Mouse (Mus musculus) frontal cortex, postnatal 36 days (tissue): ENCODE measurements around the gene Fam53b.

Experiments
- DNase-seq, 2 experiments: peaks; one replicate each; pipeline ENCODE4 v3.0.0; 2022; ENCODE audit warnings: low spot score in 2 of 2

Fam53b gene

DNA sequence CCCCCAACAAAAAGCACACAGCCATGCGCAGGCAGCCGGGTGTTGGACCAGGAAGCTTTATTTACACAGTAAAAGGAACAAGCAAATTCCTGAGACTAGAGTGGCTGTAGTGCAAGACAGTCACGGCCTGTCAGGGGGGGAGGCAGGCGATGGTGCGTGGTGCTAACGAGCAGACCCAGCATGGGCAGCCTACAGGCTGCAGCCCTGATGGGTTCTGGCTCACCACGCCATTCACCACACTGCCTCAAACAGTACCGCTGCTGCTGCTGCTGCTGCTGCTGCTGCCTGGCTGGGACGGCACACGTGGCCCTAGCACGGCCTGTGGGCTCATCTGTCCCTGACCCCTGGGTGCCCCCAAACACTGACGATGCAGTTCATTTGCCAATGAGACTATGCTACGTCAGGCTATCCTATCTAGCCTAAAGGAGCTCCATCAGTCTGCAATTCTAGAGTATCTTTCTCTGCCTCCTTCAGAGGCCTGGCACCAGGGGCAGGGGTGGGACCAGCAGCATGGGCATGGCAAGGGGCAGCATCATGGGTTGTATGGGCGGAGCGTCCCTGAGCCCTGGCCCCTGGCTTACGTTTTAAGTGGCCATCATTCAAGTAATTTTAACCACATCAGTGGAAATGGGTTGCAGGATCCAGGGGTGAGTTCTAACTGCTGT lies 101.5 kb downstream of the Fam53b start:
- DNase-seq = no peak

DNA sequence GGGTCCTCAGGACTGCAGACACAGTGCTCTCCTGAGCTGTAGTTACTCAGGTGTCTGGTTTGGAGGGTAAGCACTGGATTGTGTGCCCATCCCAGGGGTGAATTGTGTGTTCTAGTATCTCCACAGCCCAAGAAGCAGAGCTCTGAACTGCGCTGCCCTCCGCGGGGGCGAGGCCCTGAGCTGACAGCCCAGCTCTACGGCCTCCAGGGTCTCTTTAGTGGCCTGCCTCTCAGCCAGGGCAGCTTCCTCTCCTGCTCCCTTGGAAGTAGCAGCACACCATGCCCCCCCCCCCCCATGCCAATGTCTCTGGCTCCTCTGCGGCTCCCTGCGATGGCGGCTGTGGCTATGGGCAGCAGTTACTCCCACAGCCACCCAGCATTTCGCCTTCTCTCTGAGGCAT lies 102.1 kb downstream of the Fam53b start:
- no peak for DNase-seq

DNA sequence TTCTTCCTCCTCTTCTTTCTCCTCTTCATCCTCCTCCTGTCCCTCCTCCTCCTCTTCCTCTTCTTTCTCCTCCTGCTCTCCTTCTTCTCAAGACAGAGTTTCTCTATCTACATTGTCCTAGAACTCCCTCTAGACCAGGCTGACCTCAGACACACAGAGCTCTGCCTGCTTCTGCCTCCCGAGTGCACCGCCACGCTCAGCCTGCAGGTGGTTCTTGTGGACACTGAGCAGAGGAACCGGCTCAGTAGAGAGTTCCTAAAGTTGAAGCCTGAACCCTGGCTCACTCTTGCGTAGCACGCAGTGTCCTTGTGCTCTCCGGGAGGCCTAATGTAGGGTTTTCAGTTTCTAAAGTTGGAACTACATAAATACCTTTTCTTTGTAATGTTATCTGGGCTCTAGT lies 108.6 kb downstream of the Fam53b start:
- no peak for DNase-seq

DNA sequence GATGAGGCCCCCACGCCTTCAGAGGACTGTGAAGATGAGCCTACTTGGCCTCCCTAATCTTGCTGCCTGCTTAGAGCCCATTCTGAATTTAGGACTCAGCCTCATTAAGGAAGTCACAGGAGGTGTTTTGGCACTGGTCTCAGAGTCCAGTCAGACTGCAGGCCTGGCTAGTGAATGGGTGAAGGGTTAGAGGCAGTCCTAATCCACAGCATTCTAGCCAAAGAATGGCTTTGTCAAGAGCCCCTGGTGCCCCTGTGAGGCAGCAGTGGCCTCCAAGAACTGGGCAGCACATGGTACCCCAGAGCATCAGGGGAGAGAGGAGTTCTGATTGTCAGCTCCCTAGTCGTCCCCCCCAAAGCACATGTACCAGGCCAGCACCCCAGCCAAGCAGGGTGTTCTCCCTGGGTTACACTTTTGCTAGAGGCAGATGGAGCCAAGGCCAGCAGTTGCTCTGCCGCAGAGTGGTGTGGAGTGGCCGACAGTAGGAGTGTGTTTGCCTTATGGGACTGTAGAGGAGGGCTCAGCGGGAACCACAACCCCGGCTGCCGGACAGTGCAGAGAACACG lies 109.3 kb downstream of the Fam53b start:
- DNase-seq = no peak

DNA sequence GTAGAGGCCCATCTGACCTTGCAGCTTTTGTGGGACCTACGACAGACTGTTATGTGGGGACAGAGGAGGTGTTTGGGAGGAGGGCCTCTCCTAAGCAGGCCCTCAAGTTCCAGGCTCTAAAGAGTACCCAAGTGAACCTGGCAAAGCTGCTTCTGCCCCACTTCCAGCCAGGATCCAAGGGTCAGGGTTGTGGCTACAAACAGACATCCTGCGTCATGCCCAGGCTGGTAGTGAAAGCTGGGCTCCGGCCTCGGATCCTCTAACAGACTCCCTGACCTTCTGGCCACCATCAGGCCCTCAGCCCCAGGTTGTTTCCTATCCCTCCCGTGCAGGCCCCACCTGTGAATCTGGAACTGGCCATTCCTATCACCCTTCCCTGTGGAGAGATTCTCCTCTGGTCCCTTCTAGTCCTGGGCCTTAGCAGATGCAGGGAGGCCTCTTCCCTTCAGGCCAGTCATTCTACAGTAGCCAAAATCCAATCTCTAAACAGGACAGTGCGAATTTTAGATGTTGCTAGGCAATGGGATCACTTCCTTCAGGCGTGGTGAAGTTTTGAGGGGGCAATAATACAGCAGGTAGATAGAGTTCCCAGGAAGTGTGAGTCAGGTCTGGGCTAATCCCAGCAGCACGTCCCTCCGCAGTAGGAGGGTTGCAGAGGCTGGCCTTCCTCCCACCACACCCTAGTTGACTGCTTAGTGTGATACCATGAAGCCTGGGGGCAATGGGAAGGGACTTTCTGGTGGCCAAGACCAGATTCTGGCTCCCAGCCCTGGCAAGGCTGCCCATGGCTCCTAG lies 110.0 kb downstream of the Fam53b start:
- no peak for DNase-seq

DNA sequence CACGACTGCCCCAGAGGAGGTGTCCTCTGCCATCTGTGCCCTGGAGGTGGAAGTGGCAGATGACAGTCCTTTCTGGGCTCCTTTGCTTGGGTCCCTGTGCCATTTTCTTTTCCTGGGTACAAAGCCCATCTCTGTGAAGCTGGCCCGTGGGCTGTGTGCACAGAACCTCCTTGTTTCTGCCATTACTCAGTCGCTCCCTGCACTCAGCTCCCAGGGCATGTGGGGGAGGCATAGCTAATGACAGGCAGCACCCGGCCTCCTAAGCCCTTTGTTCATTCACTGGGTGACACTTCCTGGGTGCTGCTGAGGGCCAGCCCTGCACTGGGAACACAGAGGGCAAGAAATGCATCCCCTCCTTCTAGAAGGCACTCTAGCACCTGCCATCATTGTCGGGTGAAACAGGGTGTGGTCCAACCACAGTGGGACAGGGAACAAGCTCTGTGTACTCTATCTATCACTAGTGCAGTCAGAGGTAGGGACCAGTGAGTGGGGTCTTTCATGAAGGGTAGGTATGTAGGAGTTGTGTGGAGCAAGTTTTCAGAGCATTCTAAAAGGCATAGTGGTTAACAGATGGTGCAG lies 111.1 kb downstream of the Fam53b start:
- no peak for DNase-seq

DNA sequence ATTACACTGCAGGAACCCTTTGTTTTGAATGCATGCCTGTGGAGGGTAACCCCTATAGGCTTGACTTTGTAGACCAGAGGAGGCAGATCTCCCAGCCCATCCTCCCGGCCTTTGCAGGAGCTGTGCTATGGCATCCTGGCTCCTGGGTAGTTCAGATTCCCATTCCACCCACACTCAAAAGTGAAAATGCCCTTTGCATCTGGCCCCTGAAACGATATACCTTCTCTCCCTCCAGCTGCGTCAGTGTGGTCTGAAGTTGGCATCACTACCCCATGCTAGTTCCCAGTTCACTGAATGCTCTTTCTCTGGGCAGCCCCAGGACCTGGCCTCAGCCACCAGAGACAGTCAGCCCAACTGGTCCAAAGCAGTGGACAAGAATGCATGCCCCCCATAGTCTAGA lies 111.7 kb downstream of the Fam53b start:
- DNase-seq = no peak

DNA sequence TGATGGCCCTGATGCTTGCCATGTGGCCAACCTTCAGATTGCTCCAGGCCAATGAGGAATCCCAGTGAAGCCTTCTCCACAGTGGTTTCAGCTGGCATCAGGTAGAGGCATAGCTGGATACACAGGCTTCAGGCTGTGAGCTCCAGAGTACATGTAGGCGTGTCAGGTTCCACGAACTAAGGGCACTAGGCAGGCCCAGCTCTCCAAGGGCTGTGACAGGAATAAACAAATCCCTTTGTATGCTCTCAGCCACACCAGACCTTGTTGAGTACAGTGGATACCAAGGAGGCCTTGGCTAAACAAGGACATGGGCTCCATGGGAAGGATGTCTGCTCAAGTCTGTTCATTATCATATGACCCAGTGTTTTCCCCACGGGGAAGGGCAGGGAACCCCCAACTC lies 112.3 kb downstream of the Fam53b start:
- DNase-seq = no peak

DNA sequence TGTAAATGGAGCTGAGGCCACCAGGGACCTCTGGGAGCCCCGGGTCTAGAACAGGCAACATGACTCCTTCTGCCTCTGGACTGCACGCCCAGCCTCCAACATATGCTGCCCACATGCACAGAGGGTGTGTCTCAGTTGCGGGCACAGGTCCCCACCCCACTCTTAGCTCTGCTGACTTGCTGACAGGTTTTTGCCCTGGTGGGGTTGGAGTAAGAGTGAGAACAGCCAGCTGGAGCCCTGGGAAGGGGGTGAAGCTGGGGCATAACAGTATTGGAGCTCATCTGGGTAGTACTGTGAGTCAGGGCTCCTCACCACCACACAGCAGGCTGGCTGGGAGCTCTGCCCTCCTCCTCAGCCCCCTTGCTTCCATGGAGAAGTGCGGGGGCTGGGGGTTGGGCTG lies 113.6 kb downstream of the Fam53b start:
- no peak for DNase-seq

DNA sequence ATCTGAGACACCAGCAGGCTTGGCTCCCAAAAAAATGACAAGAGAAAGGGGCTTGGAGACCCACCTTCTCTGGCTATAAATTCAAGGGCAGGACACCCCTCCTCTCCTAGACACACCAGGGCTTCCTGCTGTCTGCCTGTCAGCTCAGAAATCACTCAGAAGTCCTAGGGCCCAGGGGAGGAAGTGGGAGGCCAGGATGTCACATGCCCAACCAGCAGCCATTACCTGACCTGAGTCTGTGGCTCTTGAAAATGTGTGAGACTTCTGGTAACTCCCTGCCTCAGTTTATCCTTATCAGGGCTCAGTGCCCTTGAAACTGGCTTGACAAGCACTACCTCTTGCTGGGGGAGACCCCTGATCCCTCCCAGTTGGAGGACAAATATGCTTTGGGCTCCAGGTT lies 114.0 kb downstream of the Fam53b start:
- DNase-seq = no peak

DNA sequence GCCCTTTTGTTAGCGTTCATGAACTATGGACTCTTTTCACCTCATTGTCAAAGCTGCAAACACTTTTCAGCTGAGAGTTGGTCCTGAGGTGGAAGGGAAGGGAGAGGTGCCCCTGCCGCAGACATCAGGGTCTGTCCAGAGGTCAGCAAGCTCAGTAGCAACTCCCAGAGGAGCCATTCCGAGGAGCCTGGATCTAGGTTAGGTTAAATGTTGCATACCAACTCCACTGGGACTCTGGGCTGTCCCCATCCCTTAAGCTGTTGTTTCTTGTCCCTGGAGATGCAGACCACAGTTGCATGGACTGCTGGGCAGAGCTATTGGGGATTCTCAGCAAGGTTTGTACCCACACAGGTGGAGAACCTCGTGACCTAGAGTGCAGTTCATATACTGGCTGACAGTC lies 114.5 kb downstream of the Fam53b start:
- no peak for DNase-seq

DNA sequence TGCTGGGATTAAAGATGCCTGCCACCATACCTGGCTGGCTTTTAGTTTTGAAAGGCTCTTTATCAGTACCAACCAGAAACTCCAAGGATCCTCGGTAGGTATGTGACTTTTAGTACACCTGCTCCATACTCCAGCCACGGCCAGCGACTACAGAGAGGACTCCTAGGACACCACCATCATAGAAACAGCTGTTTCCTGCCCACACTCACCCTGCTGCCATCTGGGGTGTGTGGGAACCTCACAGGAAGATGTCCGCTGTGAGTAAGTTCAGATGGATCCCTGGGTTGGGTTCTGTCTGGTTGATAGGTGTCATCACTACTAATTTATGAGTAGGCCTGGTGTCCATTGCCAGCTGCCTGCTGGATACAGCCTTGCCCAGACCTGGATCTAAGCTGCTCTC lies 114.9 kb downstream of the Fam53b start:
- DNase-seq = no peak

DNA sequence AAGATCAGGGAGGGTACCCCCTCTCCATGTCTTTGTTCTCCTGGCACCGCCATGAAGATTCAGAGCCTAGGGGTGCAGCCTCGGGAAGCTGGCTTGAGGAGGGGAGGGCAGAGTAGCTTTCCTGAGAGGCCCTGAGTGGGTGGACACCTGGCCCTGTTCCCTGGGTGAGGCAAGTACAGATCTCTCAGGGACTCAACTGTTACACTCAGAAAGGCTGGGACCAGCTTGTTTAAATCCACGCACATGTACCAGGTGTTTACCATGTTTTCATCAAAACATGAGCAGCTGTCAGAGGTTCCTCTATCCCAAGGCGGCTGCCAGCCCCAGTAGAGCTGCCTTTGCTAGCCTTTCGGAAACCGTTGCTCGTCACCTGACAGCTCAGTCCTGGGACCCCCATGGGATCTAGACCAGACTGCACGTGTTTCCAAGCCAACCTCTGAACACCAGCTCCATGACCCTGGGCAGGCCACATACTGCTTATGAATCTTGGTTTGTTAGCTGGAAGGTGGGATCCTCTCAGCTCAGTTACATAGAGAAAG lies 116.4 kb downstream of the Fam53b start:
- no peak for DNase-seq

DNA sequence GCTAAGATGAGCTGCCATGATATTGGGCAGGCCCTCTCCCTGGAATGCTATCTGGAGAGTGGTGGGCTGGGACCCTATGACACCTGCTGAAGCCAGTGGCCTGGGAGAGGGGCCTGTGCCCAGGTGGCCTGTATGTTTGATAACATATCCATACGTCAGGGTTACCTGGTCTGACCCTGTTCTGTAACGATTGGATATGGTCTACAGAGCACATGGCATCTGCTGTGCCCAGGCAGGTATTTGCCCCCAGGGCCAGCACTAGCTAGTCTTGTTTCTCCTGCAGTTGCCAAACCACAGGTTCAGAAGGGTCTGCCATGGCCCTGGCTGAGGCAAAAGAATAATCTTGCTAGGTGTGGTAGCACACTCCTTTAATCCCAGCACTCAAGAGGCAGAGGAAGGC lies 120.1 kb downstream of the Fam53b start:
- DNase-seq = no peak

DNA sequence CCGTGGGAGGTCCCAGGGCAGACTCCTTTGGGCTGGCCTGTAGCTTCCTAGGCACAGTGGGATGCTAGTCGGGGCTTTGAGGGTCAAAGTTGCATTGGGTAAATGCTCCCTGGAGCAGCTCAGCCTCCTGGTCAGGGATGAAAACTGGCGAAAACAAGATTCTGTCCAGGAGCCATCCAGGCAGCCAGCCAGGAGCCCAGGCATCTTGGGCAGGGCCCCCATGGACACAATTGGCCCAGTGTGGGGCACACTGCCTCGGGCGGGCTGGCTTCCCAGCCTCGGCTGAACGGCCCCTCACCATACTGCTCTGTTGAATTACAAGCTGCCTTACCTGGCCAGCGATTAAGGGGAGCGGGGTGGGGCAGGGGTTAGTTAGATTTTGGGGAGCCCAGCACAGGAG lies 121.0 kb downstream of the Fam53b start:
- DNase-seq = peak in 1 of 2 experiments; percentile 52

DNA sequence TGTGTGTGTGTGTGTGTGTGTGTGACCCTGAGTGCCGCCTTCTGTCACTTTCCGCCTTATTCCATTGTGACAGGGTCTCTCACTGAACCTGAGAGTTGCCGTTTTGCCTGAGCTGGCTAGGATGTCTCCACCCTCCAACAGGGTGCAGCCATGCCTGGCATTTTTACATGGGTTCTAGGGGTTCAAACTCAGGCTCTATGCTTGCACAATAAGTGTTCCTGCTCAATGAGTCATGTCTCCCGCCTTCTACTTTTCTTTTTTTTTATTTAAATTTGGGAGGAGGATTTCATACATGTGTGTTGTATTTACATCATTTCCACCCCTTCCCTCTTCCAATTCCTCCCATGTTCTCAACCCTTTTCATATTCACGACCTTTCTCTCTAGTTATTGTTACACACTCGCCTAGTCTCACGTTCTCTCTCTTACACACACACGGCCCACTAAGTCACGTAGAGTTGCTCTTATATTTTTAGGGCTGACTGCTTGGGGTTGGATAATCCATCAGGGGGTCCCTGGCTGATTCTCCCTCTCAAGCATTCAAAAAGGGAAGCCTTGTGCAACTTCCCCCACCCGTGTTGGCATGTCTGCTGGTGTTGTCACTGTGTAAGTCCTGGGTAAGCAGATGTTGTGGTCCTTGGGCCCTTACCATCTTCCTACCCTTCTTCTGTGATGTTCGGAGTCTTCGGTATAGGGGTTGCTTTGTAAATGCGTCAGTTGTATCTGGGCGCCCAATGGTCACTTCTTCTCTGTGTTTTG lies 122.8 kb downstream of the Fam53b start:
- no peak for DNase-seq

DNA sequence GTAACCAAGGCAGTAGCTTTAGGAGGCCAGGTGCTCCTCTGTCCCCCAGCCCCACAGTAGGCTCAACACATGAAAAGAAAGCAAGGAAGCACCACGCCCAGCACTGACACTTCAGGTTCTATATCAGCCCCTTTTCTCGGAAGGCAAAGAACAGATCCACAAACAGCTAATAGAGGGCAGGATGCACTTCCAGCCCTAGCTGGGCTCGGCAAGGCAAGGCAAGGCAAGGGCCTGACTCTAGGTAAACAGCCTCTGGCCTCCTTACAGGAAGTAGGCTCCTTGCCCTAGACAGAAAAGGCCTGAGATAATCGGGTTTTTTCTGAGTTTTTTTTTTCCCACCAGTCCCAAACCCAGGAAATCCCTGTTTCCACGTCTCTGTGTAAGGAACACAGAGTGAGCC lies 124.0 kb downstream of the Fam53b start:
- DNase-seq = no peak

DNA sequence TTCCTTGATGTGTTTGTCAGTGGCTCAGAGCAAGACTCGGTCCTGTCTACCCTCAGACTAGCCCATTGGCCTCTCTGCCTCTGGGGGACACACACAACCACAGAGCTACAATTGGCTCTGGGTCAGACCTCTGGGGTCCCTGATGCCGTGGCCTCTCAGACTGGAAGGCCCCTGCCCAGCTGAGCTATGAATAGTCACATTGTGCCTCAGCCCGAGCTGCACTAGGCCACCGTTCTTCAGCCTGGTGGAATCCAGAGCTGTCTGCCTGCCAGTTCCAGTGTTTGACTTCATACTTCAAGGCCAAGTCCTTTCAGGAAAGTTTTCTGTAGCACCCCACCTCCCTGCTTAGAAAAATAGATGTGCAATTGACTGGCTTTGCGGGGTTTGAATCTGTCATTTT lies 125.0 kb downstream of the Fam53b start:
- DNase-seq = no peak

DNA sequence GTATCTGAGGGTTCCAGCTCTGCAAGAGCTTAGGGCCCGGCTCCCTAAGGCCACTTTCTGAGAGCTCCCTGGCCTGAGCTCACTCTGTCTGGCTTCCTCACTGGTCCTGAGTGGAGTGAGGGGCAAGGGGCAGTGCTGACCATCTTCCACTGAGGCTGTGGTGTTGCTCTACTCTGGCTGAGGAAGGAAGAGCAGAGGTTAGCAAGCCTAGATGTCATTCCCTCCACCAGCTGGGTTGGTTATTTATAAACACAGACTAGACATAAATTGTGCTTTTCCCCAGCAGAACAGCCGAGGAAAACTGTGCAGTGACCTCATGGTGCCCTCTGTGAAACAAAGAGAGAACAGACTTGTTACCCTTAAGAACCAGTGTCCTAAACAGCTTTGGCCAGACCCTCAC lies 125.8 kb downstream of the Fam53b start:
- no peak for DNase-seq

DNA sequence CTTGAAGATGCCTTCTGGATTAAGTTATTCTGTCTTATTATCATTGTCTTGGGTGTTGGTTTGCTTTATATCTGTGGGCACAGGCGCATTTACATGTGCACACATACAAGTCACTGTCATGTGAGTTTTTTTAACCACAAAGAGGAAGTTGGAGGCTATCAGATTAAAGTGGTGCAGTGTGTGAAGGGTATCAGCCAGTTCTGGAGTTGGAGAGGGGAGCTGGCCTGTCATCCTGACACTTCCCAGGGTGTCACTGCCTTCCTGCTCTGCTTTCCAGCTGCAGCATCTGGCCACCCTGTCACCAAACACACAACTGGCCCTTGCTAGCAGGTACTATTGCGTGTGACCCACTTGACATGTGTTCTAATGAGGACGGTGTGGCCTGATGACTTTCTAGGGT lies 127.2 kb downstream of the Fam53b start:
- DNase-seq = no peak

DNA sequence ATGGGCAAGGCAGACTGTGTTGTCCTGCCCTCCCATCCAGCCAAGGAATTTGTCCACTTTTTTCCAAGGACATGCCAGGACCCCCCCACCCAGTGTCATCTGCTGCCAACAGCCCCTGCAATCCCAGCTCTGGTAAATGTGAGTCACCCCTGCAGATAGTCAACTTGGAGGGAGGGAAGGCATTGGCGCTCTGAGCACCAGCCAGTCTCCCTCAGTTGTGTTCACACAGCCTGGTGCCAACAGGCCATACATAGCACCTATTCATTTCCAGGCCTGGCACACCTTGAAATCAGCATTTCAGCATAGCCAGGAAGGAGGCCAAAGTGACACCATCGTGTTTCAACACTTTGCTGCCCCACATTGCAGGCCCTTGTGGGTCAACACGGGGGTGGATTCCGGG lies 129.8 kb downstream of the Fam53b start:
- no peak for DNase-seq

DNA sequence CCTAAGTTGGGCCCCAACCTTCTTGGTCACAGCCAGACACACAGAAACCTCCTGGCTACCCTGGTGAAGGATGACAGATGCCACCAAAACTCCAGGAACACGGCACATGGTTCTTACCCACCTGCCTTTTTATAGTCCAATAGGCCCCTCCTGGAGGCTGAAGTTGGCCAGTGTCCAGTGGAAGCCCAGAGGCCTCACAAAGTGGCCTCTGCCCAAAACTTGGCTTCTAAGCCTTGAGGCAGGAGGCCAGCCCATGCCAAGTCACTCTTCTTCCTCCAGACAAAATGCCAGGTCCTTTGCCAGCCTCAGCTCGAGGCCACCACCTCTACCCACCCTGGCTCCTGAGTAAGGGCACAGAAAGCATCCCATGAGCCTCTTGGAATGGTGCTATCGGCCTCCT lies 130.8 kb downstream of the Fam53b start:
- no peak for DNase-seq
